Mouse (Mus musculus): ENCODE results near the gene Dpp9. TPM values are rescaled to one million over a fixed set of nuclear protein-coding genes. Genes with fewer than 3 reads are reported as not detected.

The Dpp9 gene
- polyA plus RNA-seq, 1 experiment from 2014 or later, result 36.2 TPM

DNA sequence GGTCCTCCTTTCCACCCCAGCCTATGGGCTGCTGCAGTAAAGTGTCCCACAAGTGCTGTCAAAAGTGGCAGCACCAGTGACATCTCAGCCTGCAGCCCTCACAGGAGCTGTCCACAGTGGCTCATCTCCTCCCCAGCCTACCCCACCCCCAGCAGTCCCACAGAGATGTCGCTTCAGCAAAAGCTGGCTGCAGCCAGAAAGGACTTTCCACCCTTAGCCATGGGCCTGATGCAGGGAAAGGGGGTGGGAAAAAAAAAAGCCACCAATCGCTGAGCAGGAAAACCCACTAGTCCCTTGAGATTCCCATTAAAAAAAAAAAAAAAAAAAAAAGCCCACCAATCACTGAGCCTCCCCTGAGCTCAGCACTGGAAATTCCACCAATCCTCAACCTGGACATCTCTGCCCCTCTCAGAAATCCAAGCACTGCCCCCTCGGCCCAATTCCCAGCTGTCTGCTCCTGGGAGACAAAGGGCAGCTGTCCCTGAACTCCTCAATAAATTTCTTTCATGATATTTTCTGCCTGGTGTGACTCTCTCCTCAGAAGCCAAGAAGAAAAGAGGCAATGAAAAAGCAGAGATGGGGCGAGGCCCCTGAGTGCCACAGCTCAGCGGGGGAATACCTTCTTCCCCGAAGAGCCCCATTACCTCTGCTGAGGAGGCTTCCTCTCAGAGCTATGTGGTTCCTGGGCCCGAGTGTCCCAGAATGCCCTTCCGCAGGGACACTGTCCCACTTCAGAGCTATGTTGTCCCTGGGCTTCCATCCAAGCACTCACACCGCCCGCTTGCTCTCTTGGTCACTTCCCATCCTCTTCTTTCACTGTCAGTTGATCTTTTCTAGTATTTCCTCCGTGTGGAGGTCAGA lies 33.2 kb downstream of the Dpp9 start:
- DNase-seq (ENCODE audit: low spot score), result no peak
- Histone ChIP-seq H3K27ac (ENCODE audit: low read depth) (peak overlapping the region; percentile 62), H3K4me2 (ENCODE audit: low read length) (peak overlapping the region; percentile 88; the same call in 1 of the 2 replicates), H3K27me3 (replicated peaks; ENCODE audit: control insufficient read depth, insufficient read depth, low read length) (no peaks in the 10 kb centered on the region), H3K9me3 (ENCODE audit: control insufficient read depth, low read length) (no peaks in the 10 kb centered on the region), H3K4me1 (replicated peaks; ENCODE audit: control insufficient read depth, insufficient read depth, low read length) (peaks cover 24% of the 10 kb centered on the region), H3K9ac (ENCODE audit: low read length) (no peak overlapping the region), H3K36me3 (ENCODE audit: control insufficient read depth, insufficient read depth, low read length) (peaks cover 56% of the 10 kb centered on the region), H3K4me3 (ENCODE audit: low read depth, low read length) (no peak overlapping the region)
- ATAC-seq (replicated peaks; ENCODE audit: low FRiP score, low TSS enrichment, low read depth), result peak; percentile 20
- 37% methylated on average over 11 of the region's 11 CpGs for WGBS

DNA sequence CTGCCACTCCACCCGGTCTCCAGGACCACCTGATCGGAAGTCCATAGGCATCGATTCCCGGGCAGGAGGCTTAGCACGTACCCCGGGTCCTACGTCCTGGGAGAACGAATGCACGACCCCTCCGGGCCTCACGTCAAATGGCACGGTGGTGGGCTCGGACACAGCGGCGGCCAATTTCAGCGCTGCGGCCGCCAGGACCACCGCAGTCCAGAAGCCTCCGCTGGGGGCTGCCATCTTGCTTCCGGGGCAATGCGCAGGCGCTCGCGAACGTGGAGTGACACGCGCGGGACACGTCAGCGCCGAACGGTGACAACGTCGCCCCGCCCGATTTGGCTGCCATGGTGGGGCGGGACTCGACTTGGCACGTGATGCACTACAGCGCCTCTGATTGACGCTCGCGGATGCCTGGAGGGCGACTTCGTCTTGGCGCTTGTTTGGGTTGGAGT lies 35.0 kb downstream of the Dpp9 start, which contains the start of gene Mydgf:
Mydgf (minus strand) TSS at position 263 of the 446 bp plus-strand sequence.
- Histone ChIP-seq H3K9ac (ENCODE audit: low read length) (peak within 1 kb of the TSS; percentile 84), H3K27ac (ENCODE audit: low read depth) (peak within 1 kb of the TSS; percentile 48), H3K9me3 (ENCODE audit: control insufficient read depth, low read length) (no peaks in the 10 kb centered on the region), H3K4me3 (ENCODE audit: low read depth, low read length) (peak within 1 kb of the TSS; percentile 93), H3K4me2 (ENCODE audit: low read length) (peak within 1 kb of the TSS; percentile 88), H3K27me3 (replicated peaks; ENCODE audit: control insufficient read depth, insufficient read depth, low read length) (no peaks in the 10 kb centered on the region), H3K4me1 (replicated peaks; ENCODE audit: control insufficient read depth, insufficient read depth, low read length) (peaks cover 24% of the 10 kb centered on the region), H3K36me3 (ENCODE audit: control insufficient read depth, insufficient read depth, low read length) (peaks cover 56% of the 10 kb centered on the region)
- 0% methylated on average over 47 of the region's 47 CpGs for whole genome bisulfite sequencing
- peak; percentile 94 for DNase-seq (ENCODE audit: low spot score)
- peak; percentile 91 for ATAC-seq (replicated peaks; ENCODE audit: low FRiP score, low TSS enrichment, low read depth)

DNA sequence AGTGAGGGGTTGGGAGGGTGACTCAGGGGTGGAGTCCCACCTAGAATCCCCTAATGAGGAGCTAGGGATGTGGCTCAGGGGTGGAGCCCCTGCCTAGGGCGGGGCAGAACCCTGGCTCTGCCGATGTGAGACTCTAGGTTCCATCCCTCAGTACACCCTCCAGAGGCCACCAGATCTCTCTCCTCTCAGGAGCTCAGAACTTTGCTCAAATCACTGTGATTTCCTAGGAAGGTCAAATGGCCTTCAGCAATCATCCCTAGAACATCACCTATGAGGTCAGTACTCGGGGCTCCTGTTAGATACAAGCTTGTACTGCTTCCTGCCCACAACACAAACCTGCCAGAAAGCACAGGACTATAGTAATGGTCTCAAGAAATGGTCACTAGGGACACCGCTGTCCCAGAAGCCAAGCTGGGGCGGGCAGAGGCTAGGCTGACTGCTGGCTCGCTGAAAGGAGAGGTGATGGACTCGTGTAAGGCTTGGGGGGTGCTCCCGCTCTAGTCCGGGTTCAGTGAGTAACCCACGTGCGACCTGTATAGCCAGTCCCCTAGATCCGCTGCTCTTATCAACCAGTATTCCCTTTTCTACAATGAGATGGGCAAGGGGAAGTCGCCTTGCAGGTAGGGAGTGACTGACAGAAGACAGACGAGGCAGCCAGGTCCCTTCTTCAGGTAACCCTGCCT lies 35.6 kb downstream of the Dpp9 start:
- H3K9ac ChIP-seq (ENCODE audit: low read length), result peak overlapping the region; percentile 84
- H3K4me3 ChIP-seq (ENCODE audit: low read depth, low read length), result peak overlapping the region; percentile 93
- no peaks in the 10 kb centered on the region for H3K27me3 ChIP-seq (replicated peaks; ENCODE audit: control insufficient read depth, insufficient read depth, low read length)
- no peaks in the 10 kb centered on the region for H3K9me3 ChIP-seq (ENCODE audit: control insufficient read depth, low read length)
- ATAC-seq (replicated peaks; ENCODE audit: low FRiP score, low TSS enrichment, low read depth), result peak; percentile 19
- H3K4me2 ChIP-seq (ENCODE audit: low read length), result peak overlapping the region; percentile 88
- DNase-seq (ENCODE audit: low spot score), result no peak
- peaks cover 24% of the 10 kb centered on the region for H3K4me1 ChIP-seq (replicated peaks; ENCODE audit: control insufficient read depth, insufficient read depth, low read length)
- H3K36me3 ChIP-seq (ENCODE audit: control insufficient read depth, insufficient read depth, low read length), result peaks cover 53% of the 10 kb centered on the region
- 2% methylated on average over 14 of the region's 14 CpGs for WGBS
- H3K27ac ChIP-seq (ENCODE audit: low read depth), result peak overlapping the region; percentile 48

DNA sequence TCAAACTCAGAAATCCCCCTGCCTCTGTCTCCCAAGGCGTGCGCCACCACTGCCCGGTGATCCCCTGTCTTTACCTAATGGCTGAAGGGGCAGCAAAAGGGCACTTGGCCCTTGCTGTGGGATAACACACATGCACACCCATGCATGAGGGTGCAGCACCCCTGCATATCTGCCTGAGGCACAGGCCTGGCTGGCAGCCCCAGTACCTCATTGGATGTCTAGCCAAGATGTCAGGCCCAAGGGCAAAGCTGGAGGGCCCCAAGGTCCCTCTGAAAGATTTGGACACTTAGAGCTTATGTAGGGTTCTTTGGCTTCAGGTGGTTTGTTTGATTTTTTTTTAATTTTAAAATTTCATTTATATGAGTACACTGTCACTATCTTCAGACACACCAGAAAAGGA lies 43.3 kb downstream of the Dpp9 start:
- H3K4me3 ChIP-seq (ENCODE audit: low read depth, low read length), result no peak overlapping the region
- H3K4me2 ChIP-seq (ENCODE audit: low read length), result no peak overlapping the region
- H3K9me3 ChIP-seq (ENCODE audit: control insufficient read depth, low read length), result no peaks in the 10 kb centered on the region
- H3K36me3 ChIP-seq (ENCODE audit: control insufficient read depth, insufficient read depth, low read length), result peaks cover 53% of the 10 kb centered on the region
- H3K27me3 ChIP-seq (replicated peaks; ENCODE audit: control insufficient read depth, insufficient read depth, low read length), result no peaks in the 10 kb centered on the region
- no peaks in the 10 kb centered on the region for H3K4me1 ChIP-seq (replicated peaks; ENCODE audit: control insufficient read depth, insufficient read depth, low read length)
- H3K27ac ChIP-seq (ENCODE audit: low read depth), result no peak overlapping the region
- DNase-seq (ENCODE audit: low spot score) (no peak), ATAC-seq (replicated peaks; ENCODE audit: low FRiP score, low TSS enrichment, low read depth) (no peak)
- no peak overlapping the region for H3K9ac ChIP-seq (ENCODE audit: low read length)
- WGBS, result 95% methylated on average over 3 of the region's 3 CpGs

DNA sequence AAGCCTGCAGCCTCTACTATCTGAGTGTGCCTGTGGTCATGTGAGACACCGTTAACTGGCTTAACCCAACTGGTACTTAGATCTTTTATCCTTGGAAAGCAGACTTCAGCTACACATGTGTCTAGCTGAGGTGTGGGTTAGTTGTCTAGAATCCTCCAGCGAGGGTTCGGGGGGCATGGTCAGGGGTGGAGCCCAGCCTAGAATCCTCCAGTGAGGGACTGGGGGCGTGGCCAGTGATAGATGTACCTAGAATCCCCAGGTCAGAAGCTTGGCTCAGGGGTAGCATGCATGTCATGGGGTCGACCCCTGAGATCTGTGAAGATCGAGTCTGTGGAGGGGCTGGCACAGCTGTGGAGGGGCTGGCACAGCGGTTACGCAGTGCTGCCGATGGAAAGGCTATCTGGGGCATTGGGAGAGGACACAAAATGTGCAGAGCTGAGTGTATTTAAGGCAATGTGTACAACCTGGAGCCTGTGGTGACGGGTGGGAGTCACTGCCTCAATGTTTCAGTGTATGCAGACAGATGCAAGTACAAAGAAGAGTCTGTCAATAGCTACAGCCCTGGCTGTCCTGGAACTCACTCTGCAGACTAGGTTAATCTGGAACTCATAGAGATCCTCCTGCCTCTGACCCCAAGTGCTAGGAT lies 45.2 kb downstream of the Dpp9 start:
- Histone ChIP-seq H3K4me3 (ENCODE audit: low read depth, low read length) (no peak overlapping the region), H3K9ac (ENCODE audit: low read length) (no peak overlapping the region), H3K4me2 (ENCODE audit: low read length) (no peak overlapping the region), H3K27ac (ENCODE audit: low read depth) (no peak overlapping the region), H3K9me3 (ENCODE audit: control insufficient read depth, low read length) (no peaks in the 10 kb centered on the region), H3K36me3 (ENCODE audit: control insufficient read depth, insufficient read depth, low read length) (peaks cover 35% of the 10 kb centered on the region), H3K27me3 (replicated peaks; ENCODE audit: control insufficient read depth, insufficient read depth, low read length) (no peaks in the 10 kb centered on the region), H3K4me1 (replicated peaks; ENCODE audit: control insufficient read depth, insufficient read depth, low read length) (no peaks in the 10 kb centered on the region; the same call in 1 of the 2 replicates)
- no peak for DNase-seq (ENCODE audit: low spot score)
- WGBS, result 51% methylated on average over 10 of the region's 10 CpGs
- ATAC-seq (replicated peaks; ENCODE audit: low FRiP score, low TSS enrichment, low read depth), result no peak

DNA sequence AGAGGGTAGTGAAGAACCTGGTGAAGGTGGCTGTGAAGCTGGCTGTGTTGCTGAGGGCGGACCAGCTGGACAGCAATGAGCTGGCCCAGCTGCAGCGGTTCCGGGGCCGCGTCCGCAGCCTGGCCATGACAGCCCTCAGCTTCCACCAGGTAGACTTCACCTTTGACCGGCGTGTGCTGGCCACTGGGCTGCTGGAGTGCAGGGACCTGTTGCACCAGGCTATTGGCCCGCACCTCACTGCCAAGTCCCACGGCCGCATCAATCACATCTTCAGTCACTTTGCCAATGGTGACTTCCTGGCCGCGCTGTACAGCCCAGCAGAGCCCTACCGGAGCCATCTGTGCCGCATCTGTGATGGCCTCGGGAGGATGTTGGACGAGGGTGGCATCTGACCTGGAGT lies 46.8 kb downstream of the Dpp9 start:
- no peak for ATAC-seq (replicated peaks; ENCODE audit: low FRiP score, low TSS enrichment, low read depth)
- no peaks in the 10 kb centered on the region for H3K27me3 ChIP-seq (replicated peaks; ENCODE audit: control insufficient read depth, insufficient read depth, low read length)
- H3K27ac ChIP-seq (ENCODE audit: low read depth), result no peak overlapping the region
- no peaks in the 10 kb centered on the region; the same call in 1 of the 2 replicates for H3K4me1 ChIP-seq (replicated peaks; ENCODE audit: control insufficient read depth, insufficient read depth, low read length)
- DNase-seq (ENCODE audit: low spot score), result no peak
- H3K36me3 ChIP-seq (ENCODE audit: control insufficient read depth, insufficient read depth, low read length), result peaks cover 20% of the 10 kb centered on the region
- H3K9me3 ChIP-seq (ENCODE audit: control insufficient read depth, low read length), result no peaks in the 10 kb centered on the region
- no peak overlapping the region for H3K9ac ChIP-seq (ENCODE audit: low read length)
- H3K4me3 ChIP-seq (ENCODE audit: low read depth, low read length), result no peak overlapping the region
- H3K4me2 ChIP-seq (ENCODE audit: low read length), result no peak overlapping the region
- 88% methylated on average over 17 of the region's 17 CpGs for WGBS

DNA sequence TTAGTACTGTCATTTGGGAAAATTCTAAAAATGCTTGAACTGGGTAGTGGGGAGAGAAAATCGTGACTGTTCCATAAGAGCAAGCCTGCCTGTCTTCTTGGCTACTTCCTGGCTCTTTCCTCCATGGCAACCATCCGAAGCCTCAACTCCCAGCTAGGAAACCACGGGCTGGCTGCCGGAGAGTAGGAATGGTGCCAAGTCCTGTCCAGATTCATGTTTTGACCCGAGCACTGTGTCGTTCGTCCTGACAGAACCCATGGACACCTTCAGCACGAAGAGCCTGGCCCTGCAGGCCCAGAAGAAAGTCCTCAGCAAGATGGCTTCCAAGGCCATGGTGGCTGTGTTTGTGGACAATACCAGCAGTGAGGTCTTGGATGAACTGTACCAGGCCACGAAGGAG lies 47.2 kb downstream of the Dpp9 start:
- no peak overlapping the region for H3K4me3 ChIP-seq (ENCODE audit: low read depth, low read length)
- no peak overlapping the region for H3K27ac ChIP-seq (ENCODE audit: low read depth)
- no peaks in the 10 kb centered on the region for H3K27me3 ChIP-seq (replicated peaks; ENCODE audit: control insufficient read depth, insufficient read depth, low read length)
- H3K4me1 ChIP-seq (replicated peaks; ENCODE audit: control insufficient read depth, insufficient read depth, low read length), result no peaks in the 10 kb centered on the region; the same call in 1 of the 2 replicates
- H3K9ac ChIP-seq (ENCODE audit: low read length), result no peak overlapping the region
- no peaks in the 10 kb centered on the region for H3K9me3 ChIP-seq (ENCODE audit: control insufficient read depth, low read length)
- H3K4me2 ChIP-seq (ENCODE audit: low read length), result no peak overlapping the region
- peaks cover 16% of the 10 kb centered on the region for H3K36me3 ChIP-seq (ENCODE audit: control insufficient read depth, insufficient read depth, low read length)
- no peak for ATAC-seq (replicated peaks; ENCODE audit: low FRiP score, low TSS enrichment, low read depth)
- WGBS, result 76% methylated on average over 9 of the region's 9 CpGs
- no peak for DNase-seq (ENCODE audit: low spot score)

DNA sequence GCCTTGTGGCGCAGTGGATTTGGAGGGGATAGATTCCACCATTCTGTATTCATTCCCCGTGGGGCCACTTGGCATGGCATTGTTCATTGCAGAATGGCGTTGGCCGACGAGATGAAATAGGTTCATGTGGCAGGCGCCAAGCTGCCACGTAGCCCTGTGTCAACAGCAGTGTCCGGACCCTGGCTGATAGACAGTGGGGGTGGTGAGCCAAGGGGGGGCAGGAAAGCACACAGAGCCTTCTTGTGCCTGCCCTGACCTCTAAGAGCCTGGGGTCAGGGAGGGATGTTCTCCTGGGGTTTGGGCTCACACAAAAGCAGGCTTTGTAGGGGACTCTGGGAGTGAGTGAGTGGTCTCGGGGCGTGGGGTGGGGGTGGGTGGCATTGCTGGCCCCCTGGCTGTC lies 48.1 kb downstream of the Dpp9 start:
- Histone ChIP-seq H3K4me2 (ENCODE audit: low read length) (no peak overlapping the region), H3K36me3 (ENCODE audit: control insufficient read depth, insufficient read depth, low read length) (peaks cover 8% of the 10 kb centered on the region; the same call in 1 of the 2 replicates), H3K4me3 (ENCODE audit: low read depth, low read length) (no peak overlapping the region), H3K4me1 (replicated peaks; ENCODE audit: control insufficient read depth, insufficient read depth, low read length) (peaks cover under 1% of the 10 kb centered on the region; the same call in 1 of the 2 replicates), H3K9me3 (ENCODE audit: control insufficient read depth, low read length) (no peaks in the 10 kb centered on the region), H3K9ac (ENCODE audit: low read length) (no peak overlapping the region), H3K27me3 (replicated peaks; ENCODE audit: control insufficient read depth, insufficient read depth, low read length) (no peaks in the 10 kb centered on the region), H3K27ac (ENCODE audit: low read depth) (peak overlapping the region; percentile 3; the same call in 1 of the 2 replicates)
- ATAC-seq (replicated peaks; ENCODE audit: low FRiP score, low TSS enrichment, low read depth), result no peak
- WGBS, result 69% methylated on average over 10 of the region's 10 CpGs
- no peak for DNase-seq (ENCODE audit: low spot score)

Data from intestine, embryonic 14.5 days (tissue).